Mouse (Mus musculus) R1 (cell line): ENCODE results near the gene C1qtnf7.

Experiments
- DNase-seq: peaks from one replicate; pipeline ENCODE4 v3.0.0-alpha.2; 2018; ENCODE audit warnings: low read depth, low spot score

C1qtnf7 gene

GRCm38 (mm10) chr5:43515401-43515976 is at the start of gene C1qtnf7:
Gene C1qtnf7 (plus strand): TSS chr5:43515538.
- DNase-seq = no peak

GRCm38 (mm10) chr5:43466762-43467161 is 48.6 kb upstream of the C1qtnf7 start:
- DNase-seq = no peak

- DNase-seq = no peak
Observed at GRCm38 (mm10) chr5:43467214-43467613, 48.1 kb upstream of the C1qtnf7 start.

- DNase-seq = no peak
Observed at GRCm38 (mm10) chr5:43468937-43469336, 46.4 kb upstream of the C1qtnf7 start.

GRCm38 (mm10) chr5:43477953-43478352 is 37.4 kb upstream of the C1qtnf7 start:
- DNase-seq = no peak

GRCm38 (mm10) chr5:43480046-43480445 is 35.3 kb upstream of the C1qtnf7 start:
- DNase-seq = no peak

- no peak for DNase-seq
Observed at GRCm38 (mm10) chr5:43480786-43481185, 34.6 kb upstream of the C1qtnf7 start.

- DNase-seq = no peak
Observed at GRCm38 (mm10) chr5:43481824-43482223, 33.5 kb upstream of the C1qtnf7 start.

- DNase-seq = peak; percentile 7
Observed at GRCm38 (mm10) chr5:43501887-43502286, 13.5 kb upstream of the C1qtnf7 start.

GRCm38 (mm10) chr5:43504243-43504786 is 11.0 kb upstream of the C1qtnf7 start:
- no peak for DNase-seq

GRCm38 (mm10) chr5:43508470-43508869 is 6.9 kb upstream of the C1qtnf7 start:
- no peak for DNase-seq

- no peak for DNase-seq
Observed at GRCm38 (mm10) chr5:43508892-43509291, 6.4 kb upstream of the C1qtnf7 start.

- no peak for DNase-seq
Observed at GRCm38 (mm10) chr5:43511126-43511525, 4.2 kb upstream of the C1qtnf7 start.

- no peak for DNase-seq
Observed at GRCm38 (mm10) chr5:43516491-43516890, 1.2 kb downstream of the C1qtnf7 start.

- DNase-seq = no peak
Observed at GRCm38 (mm10) chr5:43517313-43517712, 2.0 kb downstream of the C1qtnf7 start.

GRCm38 (mm10) chr5:43519905-43520304 is 4.6 kb downstream of the C1qtnf7 start:
- no peak for DNase-seq

- no peak for DNase-seq
Observed at GRCm38 (mm10) chr5:43521369-43521768, 6.0 kb downstream of the C1qtnf7 start.

GRCm38 (mm10) chr5:43522866-43523265 is 7.5 kb downstream of the C1qtnf7 start:
- DNase-seq = no peak

- DNase-seq = no peak
Observed at GRCm38 (mm10) chr5:43526874-43527584, 11.7 kb downstream of the C1qtnf7 start.

GRCm38 (mm10) chr5:43530186-43530585 is 14.8 kb downstream of the C1qtnf7 start:
- DNase-seq = no peak

GRCm38 (mm10) chr5:43530886-43531285 is 15.5 kb downstream of the C1qtnf7 start:
- DNase-seq = no peak

- DNase-seq = no peak
Observed at GRCm38 (mm10) chr5:43538322-43539167, 23.2 kb downstream of the C1qtnf7 start.
